Mouse (Mus musculus) small intestine, adult 10 weeks (tissue): ENCODE data around the gene Bcl11b. TPM values are rescaled to one million over a fixed set of nuclear protein-coding genes. Genes with fewer than 3 reads are reported as not detected.

Experiments
- polyA plus RNA-seq: library from polyadenylated mRNA; stranded (reverse); fragments of 350-450 nt; fragmentation: Illumina TruSeq; extraction: RNeasy Lipid Tissue Mini Kit (QIAGEN cat#74804); gene quantifications from one replicate; pipeline ENCODE4 v1.2.3, GENCODE M21; 2014; ENCODE audit warnings: low replicate concordance

Bcl11b gene
- 11.5 TPM for polyA plus RNA-seq

DNA sequence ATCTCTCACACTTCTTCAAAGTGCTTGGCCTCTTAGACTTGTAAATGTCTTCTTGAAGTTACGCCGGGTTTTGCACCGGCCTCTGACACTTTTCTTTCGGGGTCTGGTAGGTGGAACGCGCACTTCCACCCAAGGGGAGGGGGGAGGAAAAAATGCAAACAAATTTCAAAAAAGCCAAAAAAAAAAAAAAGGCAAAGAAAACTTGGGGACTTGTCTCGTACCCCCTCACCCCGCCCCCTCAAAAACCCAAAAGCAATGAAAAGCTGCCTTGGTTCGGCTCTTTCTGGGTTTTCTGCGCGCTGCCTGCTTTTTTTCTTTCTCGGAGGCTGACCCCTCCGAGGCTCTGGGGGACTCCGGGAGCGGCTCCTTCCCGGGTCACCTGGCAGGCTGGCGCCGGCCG, at the start of gene Bcl11b:
Gene Bcl11b, minus strand, starts transcription at position 120 of the 400 bp plus-strand sequence.

Other genes starting within 250 kb of the Bcl11b start
- 133 TPM for gene Setd3, start 175.7 kb upstream of the Bcl11b start, polyA plus RNA-seq
- gene Ccnk, start 176.0 kb upstream of the Bcl11b start, polyA plus RNA-seq: 26.7 TPM